Mouse (Mus musculus) activated CD4-positive, CD25-positive, alpha-beta regulatory T cell, adult 9 weeks (primary cell): ENCODE measurements around the gene Hcfc1. TPM values are rescaled to one million over a fixed set of nuclear protein-coding genes. Genes with fewer than 3 reads are reported as not detected.

ENCODE experiments used
- polyA plus RNA-seq: library from polyadenylated mRNA; unstranded; fragments of 100-300 nt; shearing (Covaris generic); gene quantifications from one replicate; pipeline ENCODE4 v1.2.1, GENCODE M21; 2017

Hcfc1 gene
- 65.7 TPM for polyA plus RNA-seq

GRCm38 (mm10) chrX:73966248-73967176 is at the start of gene Hcfc1:
Gene Hcfc1 (minus strand): TSS chrX:73966357.

DNA sequence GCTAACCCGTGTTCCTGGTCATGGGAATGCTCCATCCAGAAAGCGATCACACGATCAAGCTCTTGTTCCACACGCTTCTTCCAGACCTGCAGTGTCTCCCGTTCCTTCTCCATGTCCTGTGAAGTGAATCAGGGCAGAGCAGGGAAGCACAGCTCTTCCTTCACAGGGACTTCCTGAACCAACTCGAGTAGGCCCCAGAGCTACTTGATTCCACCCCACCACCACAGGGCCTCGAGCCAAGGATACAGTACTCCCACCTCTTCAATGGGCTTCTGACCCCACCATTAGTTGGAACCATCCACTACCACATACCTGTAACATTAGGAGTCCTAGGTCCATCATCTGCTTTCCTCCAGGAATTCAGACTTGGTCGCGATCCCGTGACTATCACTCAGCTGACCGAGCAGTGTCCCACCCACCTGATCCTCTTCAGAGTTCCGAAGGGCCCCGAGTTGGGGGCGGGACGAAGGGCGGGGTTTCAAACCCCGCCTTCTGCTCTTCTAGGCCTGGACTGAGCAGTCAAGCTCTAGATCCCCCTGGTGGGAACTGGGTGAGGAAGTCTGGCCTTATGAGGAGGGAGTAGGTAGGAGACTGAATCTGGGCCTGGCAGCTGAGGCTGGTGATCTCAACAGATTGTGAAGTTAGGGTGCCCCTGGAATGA is 35.6 kb downstream of the Hcfc1 start, which contains the start of gene Renbp:
TSS of gene Renbp (minus strand) at position 449 of the 661 bp plus-strand sequence.

DNA sequence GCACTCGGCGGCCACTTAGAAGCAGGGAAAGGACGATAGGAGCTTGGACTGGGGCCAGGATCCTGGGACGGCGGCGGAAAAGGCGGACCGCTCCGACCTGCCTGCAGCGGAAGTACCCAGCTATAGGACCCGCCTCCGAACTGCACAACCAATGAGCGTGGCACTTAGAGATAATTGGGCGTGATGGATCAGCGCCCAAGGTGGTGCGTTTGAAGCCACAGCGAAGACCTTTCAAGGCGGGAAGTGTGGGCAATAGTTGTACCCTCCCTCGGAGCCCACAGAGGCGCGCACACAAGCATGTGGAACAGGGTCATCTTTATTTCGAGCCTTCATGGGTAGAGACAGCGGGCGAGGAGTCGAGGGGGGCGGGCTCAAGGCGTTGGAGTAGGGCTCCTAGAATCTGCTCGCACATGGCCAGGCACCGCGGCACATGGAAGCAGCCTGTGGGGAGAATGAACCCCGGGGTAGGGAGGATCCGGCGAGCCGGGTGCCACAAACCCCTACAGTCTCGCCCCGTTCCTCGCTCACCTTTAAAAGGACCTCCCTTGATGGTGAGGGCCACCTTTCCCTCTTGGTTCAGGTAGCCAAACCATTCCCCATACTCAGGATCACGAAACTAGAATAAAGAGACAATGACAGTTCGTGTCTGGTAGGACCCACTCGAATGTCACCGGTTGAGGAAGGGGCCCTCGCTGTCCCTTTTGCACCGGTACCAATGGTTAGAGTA is 44.2 kb downstream of the Hcfc1 start, which contains the start of the genes Arhgap4 and Naa10:
TSS of gene Arhgap4 (minus strand) at position 48 of the 727 bp plus-strand sequence.
TSS of gene Naa10 (minus strand) at position 122 of the 727 bp plus-strand sequence.

GRCm38 (mm10) chrX:73895719-73896118 is 70.4 kb downstream of the Hcfc1 start, which contains the start of gene L1cam:
Gene L1cam (minus strand): TSS chrX:73896105.

Other genes with a start within 250 kb of the Hcfc1 start
- 48.7 TPM for gene Abcd1, start 249.8 kb downstream of the Hcfc1 start, polyA plus RNA-seq
- gene Plxnb3, start 209.3 kb downstream of the Hcfc1 start, polyA plus RNA-seq = 0.05 TPM
- 1.5 TPM for gene Srpk3, start 192.0 kb downstream of the Hcfc1 start, polyA plus RNA-seq
- 231 TPM for gene Idh3g, start 179.5 kb downstream of the Hcfc1 start, polyA plus RNA-seq
- gene Ssr4, start 179.3 kb downstream of the Hcfc1 start, polyA plus RNA-seq = 233 TPM
- gene Pdzd4, start 141.4 kb downstream of the Hcfc1 start, polyA plus RNA-seq = 0.39 TPM
- gene Avpr2, start 74.3 kb downstream of the Hcfc1 start, polyA plus RNA-seq = 6.1 TPM
- gene L1cam, start 70.3 kb downstream of the Hcfc1 start, polyA plus RNA-seq = 7.8 TPM
- 349 TPM for gene Arhgap4, start 44.5 kb downstream of the Hcfc1 start, polyA plus RNA-seq
- 231 TPM for gene Naa10, start 44.4 kb downstream of the Hcfc1 start, polyA plus RNA-seq
- gene Renbp, start 35.5 kb downstream of the Hcfc1 start, polyA plus RNA-seq = 7.8 TPM
- 28.9 TPM for gene Irak1, start 57.6 kb upstream of the Hcfc1 start, polyA plus RNA-seq
- not detected for gene Opn1mw, start 161.1 kb upstream of the Hcfc1 start, polyA plus RNA-seq
- 39.4 TPM for gene Mecp2, start 169.0 kb upstream of the Hcfc1 start, polyA plus RNA-seq
- not detected for gene Tex28, start 201.5 kb upstream of the Hcfc1 start, polyA plus RNA-seq
- 1.7 TPM for gene Tktl1, start 210.9 kb upstream of the Hcfc1 start, polyA plus RNA-seq